Mouse (Mus musculus) forebrain, embryonic 15.5 days (tissue): ENCODE data around the gene Fdps. TPM values are rescaled to one million over a fixed set of nuclear protein-coding genes. Genes with fewer than 3 reads are reported as not detected.

Experiments
- ATAC-seq: fragments of 200-750 bp; cut with Nextera tagmentation; replicated peaks from 2 replicates; pipeline ENCODE4 v1.8.0; 2017; ENCODE audit warnings: mild to moderate bottlenecking, moderate TSS enrichment, moderate library complexity
- H3K27ac ChIP-seq: fragments of 300-500 bp; sonication (generic); replicated peaks from 2 replicates; pipeline ENCODE4 v1.5.1; 2015; ENCODE audit warnings: mild to moderate bottlenecking, inconsistent platforms
- H3K27me3 ChIP-seq: fragments of 300-500 bp; sonication (generic); 2 replicates; pipeline ENCODE4 v1.6.1; 2015; ENCODE audit warnings: inconsistent platforms
- H3K36me3 ChIP-seq: fragments of 300-500 bp; sonication (generic); 2 replicates; pipeline ENCODE4 v1.6.1; 2015; ENCODE audit warnings: mild to moderate bottlenecking, inconsistent platforms
- H3K4me1 ChIP-seq: fragments of 300-500 bp; sonication (generic); 2 replicates; pipeline ENCODE4 v1.6.1; 2015; ENCODE audit warnings: inconsistent platforms
- H3K4me2 ChIP-seq: fragments of 300-500 bp; sonication (generic); replicated peaks from 2 replicates; pipeline ENCODE4 v1.6.1; 2015; ENCODE audit warnings: mild to moderate bottlenecking, inconsistent platforms
- H3K4me3 ChIP-seq: fragments of 300-500 bp; sonication (generic); 2 replicates; pipeline ENCODE4 v1.5.1; 2015; ENCODE audit warnings: mild to moderate bottlenecking, inconsistent platforms
- H3K9ac ChIP-seq: fragments of 300-500 bp; sonication (generic); replicated peaks from 2 replicates; pipeline ENCODE4 v1.6.1; 2015; ENCODE audit warnings: mild to moderate bottlenecking, inconsistent platforms
- H3K9me3 ChIP-seq: fragments of 300-500 bp; sonication (generic); 2 replicates; pipeline ENCODE4 v1.6.1; 2016; ENCODE audit warnings: inconsistent platforms
- WGBS: fragments of 180-500 bp; shearing (Covaris S2); methylation state at CpG from one replicate; pipeline ENCODE4 v1.1.7; 2015; ENCODE audit warnings: mixed read lengths; 5-methylcytosine and 5-hydroxymethylcytosine counted together
- polyA plus RNA-seq: library from polyadenylated mRNA; unstranded; fragments of >200 nt; fragmentation: Nextera tagmentation; extraction: Ambion mirVana; gene quantifications from 2 replicates; pipeline ENCODE4 v1.2.1, GENCODE M21; 2015

Gene Fdps
- polyA plus RNA-seq, result 364 and 375 TPM in 2 replicates

GRCm38 (mm10) chr3:89101812-89102494 is at the start of gene Fdps:
Gene Fdps (minus strand): TSS chr3:89101959.
- H3K9me3 ChIP-seq, result no peaks in the 10 kb centered on the region
- peak within 1 kb of the TSS; percentile 63 for H3K9ac ChIP-seq
- H3K4me1 ChIP-seq, result peaks cover 30% of the 10 kb centered on the region
- peak within 1 kb of the TSS; percentile 80 for H3K4me2 ChIP-seq
- H3K36me3 ChIP-seq, result peaks cover 20% of the 10 kb centered on the region
- WGBS, result under 1% methylated on average over 26 of the region's 26 CpGs
- no peaks in the 10 kb centered on the region for H3K27me3 ChIP-seq
- peak within 1 kb of the TSS; percentile 87 for H3K27ac ChIP-seq
- H3K4me3 ChIP-seq, result peak within 1 kb of the TSS; percentile 79
- peak; percentile 100 for ATAC-seq

DNA sequence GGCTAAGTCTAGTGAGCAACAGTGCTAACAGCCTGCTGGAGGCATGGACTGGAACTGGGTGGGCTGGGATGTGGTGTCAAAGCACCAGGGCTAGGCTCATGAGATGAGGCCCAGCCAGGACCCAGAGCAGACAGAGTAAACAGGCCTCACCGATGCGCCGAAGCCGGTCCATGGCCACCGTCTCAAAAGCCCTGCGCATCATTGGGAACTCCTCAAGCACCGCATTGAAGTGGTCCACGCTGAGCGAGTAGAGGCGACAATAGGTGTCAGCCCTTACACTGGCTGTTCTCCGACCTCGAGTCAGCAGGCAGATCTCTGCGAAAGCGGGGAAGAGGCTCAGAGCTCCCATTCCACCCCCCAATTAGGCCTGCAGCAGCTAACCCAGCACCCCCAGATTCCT is 46.8 kb upstream of the Fdps start:
- WGBS, result 74% methylated on average over 14 of the region's 14 CpGs
- Histone ChIP-seq H3K9ac (no peak overlapping the region), H3K4me1 (no peaks in the 10 kb centered on the region), H3K27ac (no peak overlapping the region), H3K9me3 (no peaks in the 10 kb centered on the region), H3K27me3 (no peaks in the 10 kb centered on the region), H3K4me3 (no peak overlapping the region), H3K36me3 (peaks cover 8% of the 10 kb centered on the region; the same call in 1 of the 2 replicates), H3K4me2 (no peak overlapping the region)
- no peak for ATAC-seq

DNA sequence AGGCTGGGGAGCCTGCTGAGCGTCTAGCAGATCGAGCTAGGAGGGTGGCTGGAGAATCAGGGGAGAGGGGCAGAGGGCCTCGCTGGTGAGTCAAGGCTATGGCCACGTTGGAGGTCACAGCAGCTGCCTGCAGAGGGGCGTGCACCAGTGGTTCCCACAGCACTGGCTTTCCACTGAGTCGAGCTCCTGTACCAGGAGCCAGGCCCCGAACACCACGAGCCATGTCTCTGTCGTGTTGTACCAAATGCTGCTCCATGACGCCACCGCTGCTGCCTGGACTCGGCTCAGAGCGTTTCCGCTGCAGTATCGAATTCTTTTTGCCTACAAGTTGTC is 46.2 kb upstream of the Fdps start:
- no peaks in the 10 kb centered on the region for H3K4me1 ChIP-seq
- H3K9ac ChIP-seq, result no peak overlapping the region
- WGBS, result 18% methylated on average over 15 of the region's 15 CpGs
- no peaks in the 10 kb centered on the region for H3K9me3 ChIP-seq
- no peak overlapping the region for H3K27ac ChIP-seq
- no peak overlapping the region for H3K4me2 ChIP-seq
- H3K27me3 ChIP-seq, result no peaks in the 10 kb centered on the region
- ATAC-seq, result no peak
- H3K4me3 ChIP-seq, result no peak overlapping the region
- H3K36me3 ChIP-seq, result peaks cover 8% of the 10 kb centered on the region; the same call in 1 of the 2 replicates

DNA sequence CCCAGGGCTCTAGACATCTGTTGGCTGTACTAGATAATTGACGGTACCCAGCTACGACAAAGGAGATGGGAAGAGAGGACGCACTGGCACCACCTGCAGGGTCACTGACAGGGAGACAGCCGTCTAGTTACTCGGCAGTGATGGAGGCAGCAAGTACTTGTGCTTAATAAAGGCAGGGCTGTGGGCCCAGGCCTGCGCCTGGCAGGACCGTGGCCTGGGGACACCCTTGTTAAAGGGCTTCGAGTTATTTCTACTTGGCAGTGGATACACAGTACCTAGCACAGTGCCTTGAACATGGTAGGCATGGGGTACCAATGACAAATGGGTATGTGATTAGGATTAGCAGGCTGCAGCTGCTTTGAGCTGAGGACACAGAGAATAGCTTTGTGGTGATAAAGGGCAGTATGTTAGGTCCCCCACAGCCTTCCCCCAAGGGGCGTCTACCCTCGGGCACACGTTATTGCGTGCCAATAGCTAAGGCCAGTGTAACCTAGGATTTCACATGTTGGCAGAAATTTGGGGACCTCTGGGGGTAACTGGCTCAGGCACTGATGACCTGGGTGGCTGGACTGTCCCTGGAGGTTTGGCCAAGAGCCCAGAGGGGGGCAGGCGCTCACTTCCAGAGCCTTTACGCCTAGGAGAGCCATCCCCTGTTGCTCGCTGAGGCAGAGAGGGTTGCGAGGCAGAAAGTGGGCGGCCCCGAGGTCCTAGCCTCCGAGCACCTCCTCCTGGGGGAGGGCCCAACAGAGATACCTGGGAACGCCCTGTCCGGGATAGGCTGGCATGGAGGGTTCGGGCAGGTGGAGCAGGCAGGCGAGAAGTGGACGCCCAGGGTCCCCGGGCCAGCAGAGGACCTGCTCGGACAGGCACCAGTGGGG is 45.6 kb upstream of the Fdps start:
- WGBS, result 29% methylated on average over 26 of the region's 26 CpGs
- H3K9ac ChIP-seq, result no peak overlapping the region
- peaks cover 4% of the 10 kb centered on the region; the same call in 1 of the 2 replicates for H3K36me3 ChIP-seq
- no peaks in the 10 kb centered on the region for H3K27me3 ChIP-seq
- no peak overlapping the region for H3K4me2 ChIP-seq
- no peak for ATAC-seq
- no peak overlapping the region for H3K27ac ChIP-seq
- no peaks in the 10 kb centered on the region for H3K4me1 ChIP-seq
- H3K9me3 ChIP-seq, result no peaks in the 10 kb centered on the region
- no peak overlapping the region for H3K4me3 ChIP-seq

DNA sequence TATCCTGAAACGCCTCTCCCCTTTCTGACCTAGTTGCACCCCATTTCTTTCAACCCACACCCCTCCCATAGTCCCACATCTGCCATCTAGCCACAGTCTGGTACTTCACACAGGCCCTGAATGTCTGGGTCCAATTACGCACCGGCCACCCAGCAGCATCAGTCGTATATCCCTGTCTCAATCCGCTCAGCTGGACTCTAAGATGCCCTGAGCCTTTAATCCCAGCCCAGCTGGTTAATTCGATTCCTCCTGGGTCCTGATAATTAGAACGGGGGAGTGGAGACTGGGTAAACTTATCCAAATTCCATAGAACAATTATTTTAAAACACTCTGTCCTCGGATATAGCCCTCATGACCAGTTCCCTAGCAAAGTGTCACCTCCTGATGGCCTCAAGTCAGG is 43.8 kb upstream of the Fdps start:
- Histone ChIP-seq H3K4me3 (no peak overlapping the region), H3K4me2 (no peak overlapping the region), H3K27me3 (no peaks in the 10 kb centered on the region), H3K9ac (no peak overlapping the region), H3K36me3 (no peaks in the 10 kb centered on the region), H3K9me3 (no peaks in the 10 kb centered on the region), H3K4me1 (no peaks in the 10 kb centered on the region), H3K27ac (no peak overlapping the region)
- 23% methylated on average over 8 of the region's 8 CpGs for WGBS
- no peak for ATAC-seq

GRCm38 (mm10) chr3:89144821-89145220 is 43.1 kb upstream of the Fdps start:
- H3K9ac ChIP-seq, result no peak overlapping the region
- H3K4me1 ChIP-seq, result no peaks in the 10 kb centered on the region
- H3K36me3 ChIP-seq, result no peaks in the 10 kb centered on the region
- WGBS, result 84% methylated on average over 10 of the region's 10 CpGs
- H3K4me3 ChIP-seq, result no peak overlapping the region
- H3K27me3 ChIP-seq, result no peaks in the 10 kb centered on the region
- no peak for ATAC-seq
- no peak overlapping the region for H3K27ac ChIP-seq
- no peak overlapping the region for H3K4me2 ChIP-seq
- no peaks in the 10 kb centered on the region for H3K9me3 ChIP-seq

GRCm38 (mm10) chr3:89136365-89136764 is 34.6 kb upstream of the Fdps start:
- Histone ChIP-seq H3K36me3 (no peaks in the 10 kb centered on the region), H3K4me1 (peaks cover 6% of the 10 kb centered on the region; the same call in 1 of the 2 replicates), H3K4me2 (no peak overlapping the region), H3K9me3 (no peaks in the 10 kb centered on the region), H3K27ac (no peak overlapping the region), H3K27me3 (no peaks in the 10 kb centered on the region), H3K9ac (no peak overlapping the region), H3K4me3 (no peak overlapping the region)
- no peak for ATAC-seq
- WGBS, result 42% methylated on average over 9 of the region's 9 CpGs

GRCm38 (mm10) chr3:89135958-89136357 is 34.2 kb upstream of the Fdps start, which contains the start of gene Pklr:
Gene Pklr (plus strand): TSS chr3:89136142.
- Histone ChIP-seq H3K9me3 (no peaks in the 10 kb centered on the region), H3K4me2 (no peak within 1 kb of the TSS), H3K36me3 (no peaks in the 10 kb centered on the region), H3K27me3 (no peaks in the 10 kb centered on the region), H3K4me3 (no peak within 1 kb of the TSS), H3K9ac (no peak within 1 kb of the TSS), H3K27ac (no peak within 1 kb of the TSS), H3K4me1 (peaks cover 6% of the 10 kb centered on the region; the same call in 1 of the 2 replicates)
- WGBS, result 55% methylated on average over 3 of the region's 3 CpGs
- no peak for ATAC-seq

GRCm38 (mm10) chr3:89133752-89134151 is 32.0 kb upstream of the Fdps start:
- ATAC-seq, result no peak
- Histone ChIP-seq H3K4me3 (no peak overlapping the region), H3K9ac (no peak overlapping the region), H3K27ac (no peak overlapping the region), H3K4me2 (no peak overlapping the region), H3K36me3 (no peaks in the 10 kb centered on the region), H3K9me3 (no peaks in the 10 kb centered on the region), H3K4me1 (peaks cover 6% of the 10 kb centered on the region; the same call in 1 of the 2 replicates), H3K27me3 (no peaks in the 10 kb centered on the region)
- 95% methylated on average over 1 of the region's 1 CpGs for WGBS

DNA sequence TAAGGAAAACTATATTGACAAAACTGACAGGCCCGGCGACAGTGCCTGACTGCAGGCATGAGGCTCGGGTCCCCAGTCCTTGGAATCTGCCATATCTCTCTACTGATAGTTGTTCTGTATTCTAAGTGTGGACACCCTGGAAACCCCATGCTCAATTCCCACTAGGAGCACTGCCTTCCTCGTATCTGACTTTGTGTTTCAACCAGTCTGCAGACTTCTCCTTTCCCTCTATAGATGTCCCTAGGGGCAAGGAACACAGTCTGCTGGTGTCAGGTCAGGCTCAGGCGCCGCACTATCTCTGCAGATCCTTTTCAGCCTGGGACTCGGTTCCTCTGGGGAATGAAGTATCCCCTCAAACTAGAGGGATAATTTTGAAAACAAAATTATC is 31.3 kb upstream of the Fdps start:
- no peak overlapping the region for H3K4me3 ChIP-seq
- H3K27ac ChIP-seq, result no peak overlapping the region
- no peak for ATAC-seq
- 81% methylated on average over 7 of the region's 7 CpGs for WGBS
- no peak overlapping the region for H3K4me2 ChIP-seq
- peaks cover 6% of the 10 kb centered on the region; the same call in 1 of the 2 replicates for H3K4me1 ChIP-seq
- H3K27me3 ChIP-seq, result no peaks in the 10 kb centered on the region
- H3K9me3 ChIP-seq, result no peaks in the 10 kb centered on the region
- no peak overlapping the region for H3K9ac ChIP-seq
- H3K36me3 ChIP-seq, result no peaks in the 10 kb centered on the region

DNA sequence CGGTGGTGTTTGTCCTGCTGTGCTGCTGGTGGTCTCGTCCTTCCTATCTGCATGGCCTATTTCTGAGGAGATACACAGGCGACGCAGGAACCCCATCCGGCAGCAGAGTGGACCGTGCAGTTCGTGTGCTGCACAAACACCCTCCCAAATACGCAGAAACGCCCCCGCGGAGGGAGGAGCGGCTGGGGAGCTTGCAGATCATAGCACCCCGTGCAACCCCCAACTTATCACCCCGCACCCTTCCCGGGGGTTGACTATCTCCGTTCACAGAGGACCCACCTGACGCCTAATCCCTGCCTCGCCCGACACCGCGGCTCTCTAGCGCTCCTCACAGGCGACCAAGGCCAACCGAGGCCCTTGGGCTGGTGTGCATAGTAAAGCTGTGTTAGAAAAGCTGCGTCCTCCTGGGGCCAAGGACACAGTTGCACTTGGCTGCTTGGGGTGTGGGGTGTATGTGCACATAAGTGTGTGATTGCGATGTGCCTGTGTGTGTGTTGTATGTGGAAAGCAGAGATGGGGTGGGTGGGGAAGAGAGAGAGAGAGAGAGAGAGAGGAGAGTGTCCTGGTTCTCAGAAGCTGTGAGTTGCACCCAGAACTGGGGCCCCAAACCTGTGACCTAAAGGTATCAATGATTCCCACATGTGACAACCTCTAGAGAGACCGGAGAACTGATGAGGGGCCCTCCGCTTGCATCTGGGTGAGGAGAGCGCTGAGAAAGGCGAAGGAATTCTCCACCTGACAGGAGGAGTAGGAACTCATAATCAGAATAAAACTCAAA is 30.7 kb upstream of the Fdps start:
- peak; percentile 60; the same call in 1 of the 2 replicates for ATAC-seq
- WGBS, result 18% methylated on average over 29 of the region's 30 CpGs
- peak overlapping the region; percentile 33 for H3K9ac ChIP-seq
- H3K27ac ChIP-seq, result no peak overlapping the region
- no peaks in the 10 kb centered on the region for H3K36me3 ChIP-seq
- peak overlapping the region; percentile 55 for H3K4me2 ChIP-seq
- no peaks in the 10 kb centered on the region for H3K27me3 ChIP-seq
- H3K4me3 ChIP-seq, result peak overlapping the region; percentile 32
- H3K9me3 ChIP-seq, result no peaks in the 10 kb centered on the region
- peaks cover 6% of the 10 kb centered on the region; the same call in 1 of the 2 replicates for H3K4me1 ChIP-seq

DNA sequence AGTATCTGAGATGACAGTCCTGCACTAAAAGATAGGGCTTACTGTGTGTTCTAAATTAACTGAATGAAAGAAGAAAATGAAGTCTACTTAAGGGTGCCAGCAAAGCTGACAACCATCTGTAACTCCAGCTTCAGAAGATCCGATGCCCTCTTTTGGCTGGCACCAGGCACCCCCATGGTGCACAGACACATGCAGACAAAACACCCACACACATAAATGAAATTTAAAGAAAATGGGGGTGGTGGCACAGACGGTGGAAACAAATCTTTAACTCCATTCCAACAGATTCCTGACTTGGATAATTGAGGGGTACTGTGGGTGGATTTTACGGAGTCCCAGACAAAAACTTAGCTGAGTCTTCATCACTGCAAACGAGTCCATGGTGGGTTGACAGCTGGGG is 30.1 kb upstream of the Fdps start:
- H3K27me3 ChIP-seq, result no peaks in the 10 kb centered on the region
- H3K4me3 ChIP-seq, result no peak overlapping the region

More for the DNA sequence above, 30.1 kb upstream of the Fdps start:
- H3K36me3 ChIP-seq, result no peaks in the 10 kb centered on the region
- no peak overlapping the region for H3K27ac ChIP-seq
- no peak overlapping the region for H3K9ac ChIP-seq
- H3K4me1 ChIP-seq, result peaks cover 6% of the 10 kb centered on the region; the same call in 1 of the 2 replicates
- no peak; the same call in 1 of the 2 replicates for ATAC-seq
- no peaks in the 10 kb centered on the region for H3K9me3 ChIP-seq
- peak overlapping the region; percentile 55 for H3K4me2 ChIP-seq
- WGBS, result 24% methylated on average over 4 of the region's 4 CpGs
